Mouse (Mus musculus): Measurements from ENCODE around the gene Opa1. TPM values are rescaled to one million over a fixed set of nuclear protein-coding genes. Genes with fewer than 3 reads are reported as not detected.
A peak's percentile ranks its signal among the peaks of the same experiment; 100 is the strongest.

Gene Opa1
- polyA plus RNA-seq (2012; fragmentation: generic; extraction: Trizol): 20.2 TPM

- H3K4me2 ChIP-seq (ENCODE audit: low read depth): peak within 1 kb of the TSS; percentile 82
- no peaks in the 10 kb centered on the region for H3K27me3 ChIP-seq (ENCODE audit: control insufficient read depth, insufficient read depth, insufficient read length)
- H3K4me3 ChIP-seq: peak within 1 kb of the TSS; percentile 65
- TF ChIP-seq CEBPB (IDR thresholded peaks at IDR 0.05; ENCODE audit: insufficient read depth, poor library complexity, severe bottlenecking): no peak
- peak; percentile 61 for TF ChIP-seq POLR2A (IDR thresholded peaks at IDR 0.05; ENCODE audit: insufficient read length, low read depth)
- no peak for TF ChIP-seq MAX (IDR thresholded peaks at IDR 0.05; ENCODE audit: low read depth)
- TF ChIP-seq TCF12 (IDR thresholded peaks at IDR 0.05; ENCODE audit: insufficient read depth, poor library complexity, severe bottlenecking): no peak
- peak; percentile 43 for TF ChIP-seq E2F4 (IDR thresholded peaks at IDR 0.05; ENCODE audit: insufficient read depth)
- peak; percentile 50 for TF ChIP-seq POLR2AphosphoS2 (IDR thresholded peaks at IDR 0.05; ENCODE audit: insufficient read length, low read depth)
- no peak for TF ChIP-seq TCF3 (IDR thresholded peaks at IDR 0.05; ENCODE audit: insufficient read length, low read depth)
- no peak for TF ChIP-seq MYOD1 (IDR thresholded peaks at IDR 0.05; ENCODE audit: control insufficient read depth in 1 of 3, insufficient read length in 2 of 3, low read depth in 2 of 3)
- TF ChIP-seq MYOG (IDR thresholded peaks at IDR 0.05; ENCODE audit: control insufficient read depth in 1 of 3, insufficient read depth in 1 of 3, insufficient read length in 2 of 3, low read depth in 2 of 3): peak in 1 of 3 experiments; percentile 55
- TF ChIP-seq USF1 (IDR thresholded peaks at IDR 0.05; ENCODE audit: low read depth): no peak
- TF ChIP-seq REST (IDR thresholded peaks at IDR 0.05; ENCODE audit: insufficient read depth, insufficient read length): no peak
- TF ChIP-seq SRF (IDR thresholded peaks at IDR 0.05; ENCODE audit: control insufficient read depth, insufficient read length, low read depth): peak; percentile 66
- peak within 1 kb of the TSS; percentile 35 for H3ac ChIP-seq (ENCODE audit: control insufficient read depth, insufficient read length)
- H3K36me3 ChIP-seq (ENCODE audit: control insufficient read depth, insufficient read depth): no peaks in the 10 kb centered on the region
- H3K79me2 ChIP-seq (ENCODE audit: control insufficient read depth, insufficient read depth): peaks cover 31% of the 10 kb centered on the region
These were observed at the start of gene Opa1 for GRCm38 (mm10) chr16:29579167-29579786. Gene Opa1 (plus strand): TSS chr16:29579334.

- Histone ChIP-seq H3K4me3 (no peak overlapping the region), H3K4me2 (ENCODE audit: low read depth) (no peak overlapping the region), H3K36me3 (ENCODE audit: control insufficient read depth, insufficient read depth) (no peaks in the 10 kb centered on the region), H3K79me2 (ENCODE audit: control insufficient read depth, insufficient read depth) (no peaks in the 10 kb centered on the region), H3ac (ENCODE audit: control insufficient read depth, insufficient read length) (no peak overlapping the region), H3K27me3 (ENCODE audit: control insufficient read depth, insufficient read depth, insufficient read length) (no peaks in the 10 kb centered on the region)
- TF ChIP-seq USF1 (IDR thresholded peaks at IDR 0.05; ENCODE audit: low read depth) (no peak), CEBPB (IDR thresholded peaks at IDR 0.05; ENCODE audit: insufficient read depth, poor library complexity, severe bottlenecking) (no peak), E2F4 (IDR thresholded peaks at IDR 0.05; ENCODE audit: insufficient read depth) (no peak), TCF12 (IDR thresholded peaks at IDR 0.05; ENCODE audit: insufficient read depth, poor library complexity, severe bottlenecking) (no peak), POLR2A (IDR thresholded peaks at IDR 0.05; ENCODE audit: insufficient read length, low read depth) (no peak), MAX (IDR thresholded peaks at IDR 0.05; ENCODE audit: low read depth) (no peak), MYOD1 (IDR thresholded peaks at IDR 0.05; ENCODE audit: control insufficient read depth in 1 of 3, insufficient read length in 2 of 3, low read depth in 2 of 3) (no peak), POLR2AphosphoS2 (IDR thresholded peaks at IDR 0.05; ENCODE audit: insufficient read length, low read depth) (no peak), SRF (IDR thresholded peaks at IDR 0.05; ENCODE audit: control insufficient read depth, insufficient read length, low read depth) (no peak), TCF3 (IDR thresholded peaks at IDR 0.05; ENCODE audit: insufficient read length, low read depth) (no peak), MYOG (IDR thresholded peaks at IDR 0.05; ENCODE audit: control insufficient read depth in 1 of 3, insufficient read depth in 1 of 3, insufficient read length in 2 of 3, low read depth in 2 of 3) (no peak), REST (IDR thresholded peaks at IDR 0.05; ENCODE audit: insufficient read depth, insufficient read length) (no peak)
These were observed 45.5 kb upstream of the Opa1 start for GRCm38 (mm10) chr16:29533641-29534040.

GRCm38 (mm10) chr16:29535866-29536265, 43.3 kb upstream of the Opa1 start:
- Histone ChIP-seq H3K27me3 (ENCODE audit: control insufficient read depth, insufficient read depth, insufficient read length) (peaks cover under 1% of the 10 kb centered on the region), H3K4me2 (ENCODE audit: low read depth) (no peak overlapping the region), H3K36me3 (ENCODE audit: control insufficient read depth, insufficient read depth) (no peaks in the 10 kb centered on the region), H3K79me2 (ENCODE audit: control insufficient read depth, insufficient read depth) (no peaks in the 10 kb centered on the region), H3K4me3 (no peak overlapping the region), H3ac (ENCODE audit: control insufficient read depth, insufficient read length) (no peak overlapping the region)
- TF ChIP-seq POLR2AphosphoS2 (IDR thresholded peaks at IDR 0.05; ENCODE audit: insufficient read length, low read depth) (no peak), POLR2A (IDR thresholded peaks at IDR 0.05; ENCODE audit: insufficient read length, low read depth) (no peak), TCF3 (IDR thresholded peaks at IDR 0.05; ENCODE audit: insufficient read length, low read depth) (no peak), CEBPB (IDR thresholded peaks at IDR 0.05; ENCODE audit: insufficient read depth, poor library complexity, severe bottlenecking) (no peak), USF1 (IDR thresholded peaks at IDR 0.05; ENCODE audit: low read depth) (no peak), MYOG (IDR thresholded peaks at IDR 0.05; ENCODE audit: control insufficient read depth in 1 of 3, insufficient read depth in 1 of 3, insufficient read length in 2 of 3, low read depth in 2 of 3) (no peak), SRF (IDR thresholded peaks at IDR 0.05; ENCODE audit: control insufficient read depth, insufficient read length, low read depth) (no peak), MYOD1 (IDR thresholded peaks at IDR 0.05; ENCODE audit: control insufficient read depth in 1 of 3, insufficient read length in 2 of 3, low read depth in 2 of 3) (no peak), TCF12 (IDR thresholded peaks at IDR 0.05; ENCODE audit: insufficient read depth, poor library complexity, severe bottlenecking) (no peak), REST (IDR thresholded peaks at IDR 0.05; ENCODE audit: insufficient read depth, insufficient read length) (no peak)

GRCm38 (mm10) chr16:29536411-29537204, 42.5 kb upstream of the Opa1 start:
- no peak overlapping the region for H3K4me3 ChIP-seq
- no peaks in the 10 kb centered on the region for H3K36me3 ChIP-seq (ENCODE audit: control insufficient read depth, insufficient read depth)
- H3ac ChIP-seq (ENCODE audit: control insufficient read depth, insufficient read length): no peak overlapping the region
- no peaks in the 10 kb centered on the region for H3K79me2 ChIP-seq (ENCODE audit: control insufficient read depth, insufficient read depth)
- H3K4me2 ChIP-seq (ENCODE audit: low read depth): no peak overlapping the region
- TF ChIP-seq TCF3 (IDR thresholded peaks at IDR 0.05; ENCODE audit: insufficient read length, low read depth) (no peak), MYOG (IDR thresholded peaks at IDR 0.05; ENCODE audit: control insufficient read depth in 1 of 3, insufficient read depth in 1 of 3, insufficient read length in 2 of 3, low read depth in 2 of 3) (no peak), TCF12 (IDR thresholded peaks at IDR 0.05; ENCODE audit: insufficient read depth, poor library complexity, severe bottlenecking) (no peak), POLR2A (IDR thresholded peaks at IDR 0.05; ENCODE audit: insufficient read length, low read depth) (no peak), SRF (IDR thresholded peaks at IDR 0.05; ENCODE audit: control insufficient read depth, insufficient read length, low read depth) (no peak), CEBPB (IDR thresholded peaks at IDR 0.05; ENCODE audit: insufficient read depth, poor library complexity, severe bottlenecking) (no peak)
- H3K27me3 ChIP-seq (ENCODE audit: control insufficient read depth, insufficient read depth, insufficient read length): peaks cover 7% of the 10 kb centered on the region

Data from myocyte (in vitro differentiated cells).